Mouse (Mus musculus) kidney, embryonic 14.5 days (tissue): Measurements from ENCODE around the gene 1700066M21Rik. TPM values are rescaled to one million over a fixed set of nuclear protein-coding genes. Genes with fewer than 3 reads are reported as not detected.

Experiments
- ATAC-seq: fragments of 200-750 bp; cut with Nextera tagmentation; 2 replicates; pipeline ENCODE4 v1.8.0; 2017; ENCODE audit warnings: moderate number of reproducible peaks, mild to moderate bottlenecking, moderate TSS enrichment, moderate library complexity; ENCODE audit not compliant: low FRiP score, low TSS enrichment
- H3K27ac ChIP-seq: fragments of 300-500 bp; sonication (generic); 2 replicates; pipeline ENCODE4 v1.5.1; 2014; ENCODE audit warnings: low read depth, mild to moderate bottlenecking, low read length, moderate library complexity, mixed read lengths
- H3K27me3 ChIP-seq: fragments of 300-500 bp; sonication (generic); 2 replicates; pipeline ENCODE4 v1.6.1; 2014; ENCODE audit warnings: mild to moderate bottlenecking, low read length; ENCODE audit not compliant: control insufficient read depth, insufficient read depth
- H3K36me3 ChIP-seq: fragments of 300-500 bp; sonication (generic); 2 replicates; pipeline ENCODE4 v1.6.1; 2014; ENCODE audit warnings: low read length, mixed read lengths; ENCODE audit not compliant: control insufficient read depth, insufficient read depth
- H3K4me1 ChIP-seq: fragments of 300-500 bp; sonication (generic); 2 replicates; pipeline ENCODE4 v1.6.1; 2014; ENCODE audit warnings: low read length, mixed read lengths; ENCODE audit not compliant: control insufficient read depth, insufficient read depth
- H3K4me2 ChIP-seq: fragments of 300-500 bp; sonication (generic); replicated peaks from 2 replicates; pipeline ENCODE4 v1.6.1; 2014; ENCODE audit warnings: low read depth, mild to moderate bottlenecking, low read length
- H3K4me3 ChIP-seq: fragments of 300-500 bp; sonication (generic); 2 replicates; pipeline ENCODE4 v1.5.1; 2014; ENCODE audit warnings: mild to moderate bottlenecking, low read length
- H3K9ac ChIP-seq: fragments of 300-500 bp; sonication (generic); 2 replicates; pipeline ENCODE4 v1.6.1; 2014; ENCODE audit warnings: low read depth, mild to moderate bottlenecking, low read length, moderate library complexity
- H3K9me3 ChIP-seq: fragments of 300-500 bp; sonication (generic); 2 replicates; pipeline ENCODE4 v1.6.1; 2016; ENCODE audit warnings: low read length; ENCODE audit not compliant: control insufficient read depth
- WGBS: fragments of 180-500 bp; shearing (Covaris S2); extraction: QIAGEN DNeasy Blood & Tissue Kit; methylation state at CpG from one replicate; pipeline ENCODE4 v1.1.7; 2014; 5-methylcytosine and 5-hydroxymethylcytosine counted together
- polyA plus RNA-seq: library from polyadenylated mRNA; unstranded; fragments of >200 nt; fragmentation: Nextera tagmentation; extraction: Ambion mirVana; gene quantifications from 2 replicates; pipeline ENCODE4 v1.2.1, GENCODE M21; 2014

Gene 1700066M21Rik
- polyA plus RNA-seq, 1 experiment from 2014 or later = 12.8 TPM

DNA sequence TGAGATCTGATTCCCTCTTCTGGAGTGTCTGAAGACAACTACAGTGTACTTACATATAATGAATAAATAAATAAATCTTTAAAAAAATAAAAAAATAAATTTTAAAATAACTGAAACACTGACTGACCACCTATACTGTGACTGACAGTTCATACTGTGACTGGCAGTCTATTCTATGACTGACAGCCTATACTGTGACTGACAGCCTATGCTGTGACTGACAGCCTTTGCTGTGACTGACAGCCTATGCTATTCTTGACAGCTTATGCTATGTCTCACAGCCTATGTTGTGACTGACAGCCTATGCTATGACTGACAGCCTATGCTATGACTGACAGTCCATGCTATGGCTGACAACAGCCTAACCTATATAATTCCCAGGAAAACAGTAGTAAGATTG is 29.9 kb upstream of the 1700066M21Rik start:
- no peaks in the 10 kb centered on the region for H3K36me3 ChIP-seq
- H3K4me1 ChIP-seq = no peaks in the 10 kb centered on the region
- ATAC-seq = no peak
- no peak overlapping the region for H3K27ac ChIP-seq
- H3K4me2 ChIP-seq = no peak overlapping the region
- H3K9ac ChIP-seq = no peak overlapping the region
- no peaks in the 10 kb centered on the region for H3K9me3 ChIP-seq
- H3K27me3 ChIP-seq = no peaks in the 10 kb centered on the region
- H3K4me3 ChIP-seq = no peak overlapping the region

- no peaks in the 10 kb centered on the region for H3K9me3 ChIP-seq
- no peaks in the 10 kb centered on the region for H3K27me3 ChIP-seq
- no peaks in the 10 kb centered on the region for H3K4me1 ChIP-seq
- no peak overlapping the region for H3K4me2 ChIP-seq
- no peak overlapping the region for H3K4me3 ChIP-seq
- no peak overlapping the region for H3K9ac ChIP-seq
- no peaks in the 10 kb centered on the region for H3K36me3 ChIP-seq
- 45% methylated on average over 1 of the region's 1 CpGs for WGBS
- H3K27ac ChIP-seq = no peak overlapping the region
- ATAC-seq = no peak
These were observed 25.5 kb upstream of the 1700066M21Rik start for GRCm38 (mm10) chr1:57351941-57352340.

GRCm38 (mm10) chr1:57358546-57358945 is 18.9 kb upstream of the 1700066M21Rik start:
- Histone ChIP-seq H3K36me3 (no peaks in the 10 kb centered on the region), H3K4me3 (no peak overlapping the region), H3K4me1 (no peaks in the 10 kb centered on the region), H3K27ac (no peak overlapping the region), H3K4me2 (no peak overlapping the region), H3K9ac (no peak overlapping the region), H3K9me3 (no peaks in the 10 kb centered on the region), H3K27me3 (no peaks in the 10 kb centered on the region)
- ATAC-seq = no peak
- 68% methylated on average over 5 of the region's 5 CpGs for WGBS

DNA sequence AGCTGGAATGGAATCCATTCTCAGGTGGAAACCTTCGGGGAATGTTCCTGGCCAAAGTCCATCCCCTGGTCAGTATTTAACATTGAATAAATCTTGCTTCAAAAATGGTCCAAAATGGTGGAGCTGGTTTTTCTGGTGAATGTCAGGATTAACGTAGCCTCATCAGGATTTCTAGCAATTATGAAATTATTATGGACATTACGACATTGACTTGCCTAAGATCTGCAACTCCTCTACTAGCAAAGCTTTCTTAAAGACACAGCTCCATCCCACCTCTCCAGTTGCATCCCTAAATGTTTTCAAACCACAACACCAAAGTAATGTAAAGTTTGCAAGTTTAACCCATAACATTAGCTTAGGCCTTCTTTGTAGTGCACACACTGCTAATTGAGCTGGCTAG is 10.0 kb upstream of the 1700066M21Rik start:
- H3K27ac ChIP-seq = no peak overlapping the region
- no peaks in the 10 kb centered on the region for H3K9me3 ChIP-seq
- H3K4me3 ChIP-seq = no peak overlapping the region
- no peak for ATAC-seq
- 93% methylated on average over 3 of the region's 3 CpGs for WGBS
- H3K4me1 ChIP-seq = no peaks in the 10 kb centered on the region
- no peak overlapping the region for H3K4me2 ChIP-seq
- no peaks in the 10 kb centered on the region for H3K27me3 ChIP-seq
- no peaks in the 10 kb centered on the region for H3K36me3 ChIP-seq
- no peak overlapping the region for H3K9ac ChIP-seq

- 85% methylated on average over 4 of the region's 4 CpGs for WGBS
- no peak overlapping the region for H3K9ac ChIP-seq
- H3K36me3 ChIP-seq = no peaks in the 10 kb centered on the region
- H3K4me3 ChIP-seq = no peak overlapping the region
- no peak overlapping the region for H3K27ac ChIP-seq
- H3K4me2 ChIP-seq = no peak overlapping the region
- no peak for ATAC-seq
- no peaks in the 10 kb centered on the region for H3K4me1 ChIP-seq
- H3K9me3 ChIP-seq = no peaks in the 10 kb centered on the region
- no peaks in the 10 kb centered on the region for H3K27me3 ChIP-seq
These were observed 8.3 kb upstream of the 1700066M21Rik start for GRCm38 (mm10) chr1:57369111-57369510.

DNA sequence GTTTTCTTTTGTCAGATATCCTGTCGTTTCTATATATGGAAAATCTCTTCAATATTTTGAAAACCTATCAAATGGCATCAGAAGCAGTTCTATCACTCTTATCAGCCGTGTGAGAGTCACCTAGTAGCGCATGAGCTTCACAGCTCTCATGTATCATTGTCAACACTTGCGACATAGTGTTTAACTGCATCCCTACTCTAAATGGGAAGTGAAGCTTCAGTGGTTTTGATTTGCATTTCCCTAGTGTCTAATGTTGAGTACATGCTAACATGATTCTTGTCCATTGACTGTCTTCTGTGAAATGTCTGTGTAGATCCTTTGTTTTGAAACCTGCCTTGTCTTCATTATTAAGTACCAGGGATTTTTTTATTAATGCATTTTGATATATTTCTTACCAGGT is 7.0 kb upstream of the 1700066M21Rik start:
- H3K4me2 ChIP-seq = no peak overlapping the region
- no peak overlapping the region for H3K4me3 ChIP-seq
- H3K9me3 ChIP-seq = no peaks in the 10 kb centered on the region
- ATAC-seq = no peak
- no peaks in the 10 kb centered on the region for H3K36me3 ChIP-seq
- H3K27ac ChIP-seq = no peak overlapping the region
- no peaks in the 10 kb centered on the region for H3K4me1 ChIP-seq
- H3K9ac ChIP-seq = no peak overlapping the region
- no peaks in the 10 kb centered on the region for H3K27me3 ChIP-seq
- 80% methylated on average over 4 of the region's 4 CpGs for WGBS

DNA sequence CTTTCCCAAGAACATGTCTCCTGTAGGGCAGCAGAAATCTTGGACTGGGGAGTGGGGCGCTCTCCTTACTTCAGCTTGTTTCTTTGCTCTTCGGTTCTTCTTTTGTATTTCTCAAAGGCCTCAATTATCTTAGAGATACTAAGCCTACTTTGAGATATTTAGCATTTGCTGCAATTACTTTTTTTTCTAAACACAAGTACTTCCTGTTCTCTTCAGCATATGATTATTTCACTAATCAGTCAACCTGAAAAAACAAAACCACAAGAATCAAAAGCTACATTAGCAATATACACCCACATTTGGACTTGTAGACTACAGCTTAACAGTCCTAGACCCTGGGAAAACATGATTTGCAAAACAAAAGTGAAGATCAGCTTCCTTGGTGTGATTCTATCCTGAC is 2.1 kb upstream of the 1700066M21Rik start:
- Histone ChIP-seq H3K9me3 (no peaks in the 10 kb centered on the region), H3K4me2 (no peak overlapping the region), H3K4me3 (no peak overlapping the region), H3K27me3 (no peaks in the 10 kb centered on the region), H3K9ac (no peak overlapping the region), H3K27ac (no peak overlapping the region), H3K36me3 (no peaks in the 10 kb centered on the region), H3K4me1 (no peaks in the 10 kb centered on the region)
- WGBS = 97% methylated on average over 2 of the region's 2 CpGs
- no peak for ATAC-seq

DNA sequence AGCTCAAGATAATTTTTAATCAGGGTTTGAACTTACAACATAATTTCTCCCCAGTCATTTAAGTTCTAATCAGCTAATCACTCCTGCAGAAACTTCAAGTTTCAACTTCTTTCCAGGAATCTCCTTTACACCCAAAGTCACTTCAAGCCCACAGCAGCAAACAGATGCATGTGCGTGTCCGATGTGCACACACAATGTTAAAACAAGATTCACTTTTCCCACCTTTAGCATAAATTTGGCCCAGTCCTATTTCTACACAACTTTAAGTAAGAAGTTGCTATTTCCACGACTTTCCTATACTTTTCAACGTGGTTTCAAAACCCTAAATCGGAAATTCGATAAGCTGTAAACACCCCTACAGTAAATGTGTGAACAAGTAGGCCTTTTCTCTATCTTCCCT is 614 bp upstream of the 1700066M21Rik start:
- Histone ChIP-seq H3K9ac (peak overlapping the region; percentile 34; the same call in 1 of the 2 replicates), H3K27me3 (no peaks in the 10 kb centered on the region), H3K9me3 (no peaks in the 10 kb centered on the region), H3K4me1 (no peaks in the 10 kb centered on the region), H3K36me3 (no peaks in the 10 kb centered on the region), H3K4me3 (peak overlapping the region; percentile 87), H3K27ac (no peak overlapping the region), H3K4me2 (peak overlapping the region; percentile 40)
- WGBS = 64% methylated on average over 6 of the region's 6 CpGs
- no peak for ATAC-seq

GRCm38 (mm10) chr1:57386519-57386918 is 9.1 kb downstream of the 1700066M21Rik start:
- H3K27ac ChIP-seq = no peak overlapping the region
- H3K4me3 ChIP-seq = no peak overlapping the region
- no peak overlapping the region for H3K9ac ChIP-seq
- no peaks in the 10 kb centered on the region for H3K4me1 ChIP-seq
- ATAC-seq = no peak
- H3K9me3 ChIP-seq = no peaks in the 10 kb centered on the region
- peaks cover 21% of the 10 kb centered on the region; the same call in 1 of the 2 replicates for H3K36me3 ChIP-seq
- no peaks in the 10 kb centered on the region for H3K27me3 ChIP-seq
- no peak overlapping the region for H3K4me2 ChIP-seq

- Histone ChIP-seq H3K4me1 (no peaks in the 10 kb centered on the region), H3K27ac (no peak overlapping the region), H3K9me3 (no peaks in the 10 kb centered on the region), H3K4me2 (no peak overlapping the region), H3K27me3 (no peaks in the 10 kb centered on the region), H3K9ac (no peak overlapping the region), H3K4me3 (no peak overlapping the region), H3K36me3 (peaks cover 26% of the 10 kb centered on the region)
- 91% methylated on average over 2 of the region's 2 CpGs for WGBS
- no peak for ATAC-seq
These were observed 10.5 kb downstream of the 1700066M21Rik start for GRCm38 (mm10) chr1:57387876-57388275.
